Mouse (Mus musculus): ENCODE results near the gene Tshb. TPM values are rescaled to one million over a fixed set of nuclear protein-coding genes. Genes with fewer than 3 reads are reported as not detected.

Gene Tshb
- 0.10 and 0.13 TPM in 2 replicates for polyA plus RNA-seq (2021; fragmentation: Nextera tagmentation)
- long read RNA-seq, experiment 1 = 0 reads
- long read RNA-seq, experiment 2, partial matches to known transcripts = 0 of 1 reads
- long read RNA-seq, experiment 2, other reads (novel, unspliced or antisense) = 1 of 1 reads

GRCm38 (mm10) chr3:102782618-102783017, at the start of gene Tshb:
Tshb (minus strand) TSS chr3:102782718.

DNA sequence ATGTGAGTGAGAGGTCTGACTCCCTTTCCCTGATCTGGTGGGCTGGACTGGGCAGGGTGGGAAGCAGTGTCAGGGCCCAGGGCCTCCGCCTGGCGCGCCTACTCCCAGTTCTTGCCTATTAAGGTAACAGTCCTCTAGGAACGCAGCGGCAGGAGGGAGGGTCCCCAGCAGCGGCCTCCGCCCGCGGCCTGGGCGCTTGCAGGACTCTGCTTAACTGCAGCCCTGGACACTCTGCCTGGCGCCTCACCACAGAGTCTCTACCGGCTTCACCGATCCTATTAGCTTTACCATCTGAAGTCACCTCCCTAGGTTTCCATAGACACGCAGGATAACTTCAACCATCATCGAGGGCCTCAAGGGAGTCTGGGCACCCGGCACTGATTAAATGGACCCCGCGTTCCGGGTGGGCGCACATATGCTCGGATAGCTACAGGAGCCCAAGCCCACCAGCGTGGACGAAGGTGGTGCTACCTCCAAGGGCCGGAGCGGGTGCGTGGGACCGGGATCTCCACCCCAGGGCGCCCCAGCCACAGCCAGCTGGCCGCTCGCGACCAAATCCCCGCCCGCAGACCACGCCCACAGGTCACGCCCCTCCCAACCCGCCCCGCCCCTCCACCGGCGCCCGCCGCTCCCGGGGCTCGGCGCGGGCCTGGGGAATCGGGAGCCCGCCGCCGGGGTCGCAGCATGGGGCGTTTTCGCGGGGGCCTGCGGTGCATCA, 48.0 kb downstream of the Tshb start, which contains the start of gene Tspan2:
Gene Tspan2 (plus strand): TSS at position 217 of the 718 bp plus-strand sequence.

Other genes with a start within 250 kb of the Tshb start
- gene Tspan2, start 48.2 kb downstream of the Tshb start, polyA plus RNA-seq (2021; fragmentation: Nextera tagmentation) = 31.1 and 31.3 TPM in 2 replicates
- gene Sycp1, start 153.4 kb upstream of the Tshb start, polyA plus RNA-seq (2021; fragmentation: Nextera tagmentation) = not detected in 2 replicates
- gene Nr1h5, start 181.4 kb upstream of the Tshb start, polyA plus RNA-seq (2021; fragmentation: Nextera tagmentation) = not detected in 2 replicates
- gene Sike1, start 213.0 kb upstream of the Tshb start, polyA plus RNA-seq (2021; fragmentation: Nextera tagmentation) = 26.8 and 32.4 TPM in 2 replicates
- gene Csde1, start 237.7 kb upstream of the Tshb start, polyA plus RNA-seq (2021; fragmentation: Nextera tagmentation) = 93.8 and 114 TPM in 2 replicates

Data from layer of hippocampus, adult 6 months (tissue).